Mouse (Mus musculus) neural tube, embryonic 10.5 days (tissue): ENCODE results near the gene Olfr187.
"Not testable (repeated sequence)": the region's sequence is repeated elsewhere in the genome, so short reads cannot be mapped to it uniquely, and the experiment has no call there.

ENCODE experiments used
- DNase-seq: peaks from one replicate; pipeline ENCODE4 v3.0.0-alpha.2; 2017; ENCODE audit warnings: low spot score; ENCODE audit errors: extremely low spot score

Gene Olfr187

DNA sequence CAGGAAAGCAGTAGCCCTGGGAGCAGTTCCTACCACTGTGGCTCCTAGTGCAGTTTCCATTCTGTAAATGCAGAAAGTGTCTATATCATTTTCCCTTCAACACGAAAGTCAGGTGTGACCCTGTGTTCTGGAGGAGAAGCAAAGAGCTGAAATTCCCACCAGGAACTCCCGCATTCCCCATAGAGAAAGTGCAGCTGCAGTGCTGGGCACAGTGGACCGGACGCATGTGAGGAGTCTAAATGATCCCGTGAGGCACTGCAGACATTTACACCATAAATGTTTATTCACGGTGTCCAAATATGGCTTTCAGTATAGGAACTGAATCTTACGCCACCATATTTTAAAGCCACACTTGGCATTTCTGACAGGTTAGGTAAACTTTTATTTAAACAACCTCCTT, at the start of gene Olfr187:
Olfr187 (minus strand) TSS at position 58 of the 400 bp plus-strand sequence.
- no peak for DNase-seq

DNA sequence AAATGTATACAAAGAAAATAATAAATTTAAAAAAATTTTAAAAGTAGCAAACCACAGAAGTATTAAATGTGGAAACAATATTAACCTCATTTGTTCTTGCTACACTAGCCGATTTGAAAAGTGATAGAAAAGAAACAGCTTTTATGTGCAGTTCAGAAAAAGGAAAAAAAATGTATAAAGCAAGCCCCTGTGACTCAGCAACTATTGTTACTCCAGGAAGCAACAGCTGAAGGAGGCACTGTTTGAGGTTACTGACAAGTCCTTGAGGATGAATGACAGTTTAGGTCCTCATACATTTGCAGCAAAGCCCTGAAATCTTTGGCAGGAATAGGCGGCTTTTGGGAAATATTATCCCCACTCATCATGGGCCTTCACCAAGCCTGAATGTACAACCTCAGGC, 41.5 kb upstream of the Olfr187 start:
- not testable (repeated sequence) for DNase-seq

DNA sequence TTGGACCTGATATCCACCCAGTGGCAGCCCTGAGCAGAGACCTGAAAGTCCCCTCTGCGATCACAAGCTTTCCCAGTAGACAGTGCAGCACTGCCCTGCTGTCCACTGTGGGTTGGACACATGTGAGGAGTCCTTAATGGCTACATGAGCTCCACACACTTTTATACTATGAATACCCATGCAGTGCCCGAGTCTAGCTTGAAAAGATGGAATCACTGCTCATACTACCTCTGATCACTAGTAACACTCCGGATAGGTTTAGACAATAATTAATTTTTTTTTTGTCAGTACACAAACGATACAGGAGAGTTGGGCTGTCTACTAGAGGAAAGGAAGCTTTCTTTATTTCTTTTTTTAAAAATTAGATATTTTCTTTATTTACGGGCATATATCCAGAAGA, 38.3 kb upstream of the Olfr187 start, which contains the start of gene Olfr190:
Olfr190 (minus strand) TSS at position 101 of the 400 bp plus-strand sequence.
- no peak for DNase-seq

DNA sequence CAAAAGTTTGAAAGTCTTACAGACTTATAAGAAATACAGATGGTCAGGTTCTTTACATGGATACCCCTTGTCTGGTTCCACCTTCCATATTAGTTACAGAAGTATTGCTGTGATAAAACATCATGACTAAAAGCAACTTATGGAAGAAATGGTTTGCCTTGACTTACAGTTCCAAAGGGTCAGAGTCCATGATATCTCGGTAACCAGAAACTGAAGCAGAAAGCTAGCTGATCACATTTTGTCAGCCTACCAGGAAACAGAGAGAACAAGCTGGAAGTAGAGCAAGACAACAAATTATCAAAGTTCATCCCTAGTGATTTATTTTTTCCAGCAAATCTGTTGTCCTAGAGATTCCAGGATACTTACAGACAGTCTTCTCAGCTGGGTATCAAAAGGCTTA, 34.0 kb upstream of the Olfr187 start:
- DNase-seq, result no peak

DNA sequence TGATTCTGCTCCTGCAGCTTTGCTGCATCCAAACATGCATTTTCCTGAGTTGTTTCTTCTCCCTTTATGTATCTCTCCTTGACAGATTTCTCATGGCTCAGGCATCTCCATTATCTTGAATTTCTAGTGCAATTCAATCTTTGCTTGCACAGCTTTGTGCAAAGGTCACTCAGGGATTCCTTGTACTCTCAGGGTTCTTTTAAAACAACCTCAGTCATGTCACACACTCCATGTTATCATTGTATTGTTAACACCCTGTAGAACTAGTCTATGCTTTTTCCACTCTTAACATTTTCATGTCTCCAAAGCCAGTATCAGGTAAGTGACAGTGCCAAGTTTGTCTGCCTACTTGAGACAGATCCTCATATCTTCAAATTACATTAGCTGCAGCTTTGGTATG, 32.2 kb upstream of the Olfr187 start:
- no peak for DNase-seq

DNA sequence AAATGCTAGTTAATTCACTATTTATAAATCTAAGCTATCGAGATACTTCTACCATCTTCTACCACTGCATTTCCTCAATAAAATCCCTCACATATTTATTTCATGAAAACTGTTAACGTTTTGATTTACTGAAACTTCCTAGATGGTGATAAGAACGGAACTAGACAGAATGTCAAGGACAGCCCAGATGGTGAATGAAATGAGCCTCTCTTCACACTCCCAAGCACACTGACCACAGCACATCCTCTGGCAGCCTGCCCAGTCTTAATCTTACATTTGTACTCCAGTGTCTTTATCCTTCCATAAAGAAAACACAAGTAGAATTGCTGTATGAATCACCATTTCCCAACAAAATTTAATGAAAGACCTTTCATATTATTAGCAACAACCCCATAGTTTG, 22.8 kb upstream of the Olfr187 start:
- not testable (repeated sequence) for DNase-seq

DNA sequence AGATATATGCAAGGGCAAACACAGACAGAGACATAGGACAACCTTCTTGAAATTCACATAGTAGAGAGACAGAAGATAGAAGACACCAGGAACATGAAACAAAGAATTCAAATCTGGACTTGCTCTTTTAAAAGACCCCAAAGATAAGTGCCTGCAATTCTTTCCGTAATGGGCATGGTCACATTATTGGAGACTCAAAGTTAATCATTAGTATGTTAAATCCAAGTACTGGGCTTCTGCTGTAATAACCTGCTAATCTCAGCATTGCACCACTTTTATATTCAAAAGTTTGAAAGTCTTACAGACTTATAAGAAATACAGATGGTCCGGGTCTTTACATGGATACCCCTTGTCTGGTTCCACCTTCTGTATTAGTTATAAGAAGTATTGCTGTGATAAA, 9.7 kb upstream of the Olfr187 start:
- not testable (repeated sequence) for DNase-seq

DNA sequence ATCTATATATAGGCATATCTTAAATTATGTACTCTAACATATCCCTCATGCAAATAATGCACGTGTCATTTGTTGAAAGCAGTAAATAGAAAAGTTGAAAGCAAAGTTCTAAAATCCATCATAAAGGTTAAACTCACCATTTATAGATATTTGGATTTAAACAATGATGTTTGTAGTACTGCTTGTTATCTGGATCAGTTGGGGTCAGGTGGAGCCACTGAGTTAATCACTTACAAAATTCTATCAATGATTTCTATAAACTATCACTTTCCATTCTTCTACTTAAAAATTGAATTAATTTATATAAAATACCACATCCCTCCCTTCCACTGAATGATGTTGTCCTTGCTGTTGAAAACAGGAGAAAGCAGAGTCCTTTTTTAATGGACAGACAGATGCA, 9.3 kb upstream of the Olfr187 start:
- no peak for DNase-seq

DNA sequence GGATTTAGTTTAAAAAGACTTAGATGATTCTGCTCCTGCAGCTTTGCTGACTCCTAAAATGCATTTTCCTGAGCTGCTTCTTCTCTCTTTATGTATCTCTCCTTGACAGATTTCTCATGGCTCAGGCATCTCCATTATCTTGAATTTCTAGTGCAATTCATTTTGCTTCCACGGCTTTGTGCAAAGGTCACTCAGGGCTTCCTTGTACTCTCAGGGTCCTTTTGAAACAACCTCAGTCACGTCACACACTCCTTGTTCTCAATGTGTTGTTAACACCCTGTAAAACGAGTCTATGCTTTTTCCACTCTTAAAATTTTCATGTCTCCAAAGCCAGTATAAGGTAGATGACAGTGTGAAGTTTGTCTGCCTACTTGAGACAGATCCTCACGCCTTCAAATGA, 8.0 kb upstream of the Olfr187 start:
- DNase-seq, result no peak

DNA sequence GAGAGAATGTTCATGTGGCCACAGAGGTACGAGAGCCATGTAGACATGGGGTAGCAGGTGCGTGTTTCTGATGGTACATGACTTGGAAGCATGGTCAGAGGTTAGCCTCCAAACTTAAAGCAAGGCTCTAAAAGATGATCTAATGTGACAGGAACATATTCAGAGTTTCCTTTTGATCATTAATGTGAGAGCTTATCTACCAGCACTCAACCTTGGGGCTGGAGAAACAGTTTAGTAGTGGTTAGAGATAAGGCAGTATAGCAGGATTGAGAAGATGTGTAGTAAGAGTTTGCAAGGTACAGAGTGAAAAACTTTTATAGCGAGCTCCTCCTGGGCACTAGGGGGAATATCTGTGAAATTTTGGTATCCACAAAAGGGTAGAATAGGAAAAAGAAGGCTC, 6.3 kb upstream of the Olfr187 start:
- no peak for DNase-seq

DNA sequence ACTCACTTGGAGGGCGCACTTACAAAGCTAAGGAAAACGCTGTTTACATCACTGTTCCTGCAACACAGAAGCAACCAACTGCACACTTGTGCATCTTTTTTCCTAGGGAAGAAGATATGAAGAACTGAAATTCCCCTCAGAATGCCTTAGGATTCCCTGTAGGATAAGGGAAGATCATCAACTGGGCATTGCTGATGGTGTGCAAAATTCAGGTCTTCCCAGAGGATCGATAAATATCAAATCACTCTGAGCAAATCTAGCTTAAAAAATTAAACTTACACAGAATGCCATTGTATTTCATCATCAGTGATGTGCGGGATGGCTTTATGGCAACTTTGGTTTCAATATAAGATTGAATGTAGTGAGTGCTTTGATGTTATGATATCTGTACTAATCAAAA, 9.4 kb downstream of the Olfr187 start, which contains the start of gene Olfr186:
Olfr186 (minus strand) TSS at position 101 of the 400 bp plus-strand sequence.
- no peak for DNase-seq

DNA sequence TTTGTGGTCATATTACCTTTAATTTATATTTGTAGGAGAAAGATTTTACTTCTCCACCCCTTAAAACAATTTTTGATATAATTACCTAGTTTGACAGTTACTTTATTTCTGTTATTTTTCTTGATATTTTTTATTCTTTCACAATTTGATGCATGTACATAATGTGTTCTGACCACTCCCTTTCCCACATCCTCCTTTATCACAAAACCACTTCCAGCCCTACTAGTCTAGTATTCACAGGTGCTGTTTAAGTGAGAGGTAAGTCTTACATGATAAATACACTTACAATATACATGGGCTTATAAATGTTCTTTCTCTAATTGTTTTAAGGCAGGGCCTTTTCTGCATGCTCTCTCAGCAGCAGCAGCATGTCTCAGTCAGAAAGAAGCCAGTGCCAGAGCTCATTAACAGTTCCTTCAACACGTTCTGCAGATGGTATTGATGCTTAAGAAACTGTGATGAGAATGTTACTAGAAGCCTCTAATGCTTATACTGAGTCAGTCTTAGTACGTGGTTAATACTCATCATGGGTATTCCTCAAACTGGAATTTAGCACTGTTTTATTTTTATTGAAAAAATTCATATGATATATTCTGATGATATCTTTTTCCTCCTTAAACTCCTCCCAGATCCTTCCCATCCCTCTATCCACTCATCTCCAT, 26.1 kb downstream of the Olfr187 start:
- DNase-seq, result no peak

DNA sequence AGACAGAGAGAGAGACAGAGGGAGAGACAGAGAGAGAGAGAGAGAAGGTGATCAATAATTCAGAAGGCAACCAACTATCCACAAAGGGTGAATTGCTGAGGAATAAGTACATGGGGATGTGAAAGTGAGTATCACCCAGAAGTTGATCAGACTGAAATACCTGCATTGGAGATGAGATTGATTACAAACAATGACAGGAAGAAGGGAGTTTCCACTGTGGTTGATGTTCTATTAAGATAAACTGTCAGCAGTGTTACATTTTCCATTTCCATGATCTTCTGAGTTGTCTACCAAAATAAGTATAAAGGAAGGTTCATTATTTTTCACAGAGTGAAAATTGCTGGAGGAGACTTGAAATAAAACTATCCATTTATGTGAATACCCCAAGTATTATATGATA, 32.4 kb downstream of the Olfr187 start:
- DNase-seq, result no peak

DNA sequence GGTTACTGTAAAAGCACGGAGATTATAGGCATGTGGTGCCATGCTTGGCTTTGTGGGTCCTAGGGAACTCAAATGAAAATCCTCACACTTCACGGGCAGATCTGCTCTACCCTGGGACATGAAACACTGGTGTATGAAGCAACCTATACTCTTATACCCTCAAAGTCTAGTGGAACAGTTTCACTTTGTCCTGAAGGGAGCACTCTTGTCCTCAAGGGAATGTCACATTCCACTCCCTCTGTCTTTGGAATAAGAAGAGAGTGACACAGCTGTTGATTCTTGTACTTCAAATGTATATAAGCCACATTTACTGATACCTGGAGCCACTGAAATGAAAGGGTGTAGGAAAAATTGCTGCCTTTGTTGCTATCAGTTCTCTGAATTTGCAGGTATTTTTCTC, 44.5 kb downstream of the Olfr187 start, which contains the start of gene Olfr183:
Olfr183 (plus strand) TSS at position 301 of the 400 bp plus-strand sequence.
- DNase-seq, result no peak
